Mouse (Mus musculus): Measurements from ENCODE around the gene 2310061N02Rik. TPM values are rescaled to one million over a fixed set of nuclear protein-coding genes. Genes with fewer than 3 reads are reported as not detected.

The 2310061N02Rik gene
- polyA plus RNA-seq, 1 experiment from 2014 or later = not detected

- Histone ChIP-seq H3K36me3 (replicated peaks; ENCODE audit: insufficient read depth, low read length) (no peaks in the 10 kb centered on the region), H3K9ac (replicated peaks) (no peak overlapping the region), H3K4me2 (ENCODE audit: low read depth, low read length) (no peak overlapping the region), H3K4me3 (ENCODE audit: low read depth, low read length) (no peak overlapping the region), H3K9me3 (ENCODE audit: low read length) (no peaks in the 10 kb centered on the region), H3K27ac (ENCODE audit: low read depth) (no peak overlapping the region), H3K4me1 (ENCODE audit: insufficient read depth) (no peaks in the 10 kb centered on the region), H3K27me3 (ENCODE audit: insufficient read depth, low read length) (no peaks in the 10 kb centered on the region)
- no peak for TF ChIP-seq CTCF (IDR thresholded peaks at IDR 0.05; ENCODE audit: low read depth)
- TF ChIP-seq EP300 (IDR thresholded peaks at IDR 0.05; ENCODE audit: low read depth) = no peak
- DNase-seq (no peak), ATAC-seq (no peak)
- WGBS (ENCODE audit: insufficient replicate concordance) = 29% methylated on average over 1 of the region's 1 CpGs
Observed at GRCm38 (mm10) chr16:88720031-88720430, 12.3 kb upstream of the 2310061N02Rik start.

DNA sequence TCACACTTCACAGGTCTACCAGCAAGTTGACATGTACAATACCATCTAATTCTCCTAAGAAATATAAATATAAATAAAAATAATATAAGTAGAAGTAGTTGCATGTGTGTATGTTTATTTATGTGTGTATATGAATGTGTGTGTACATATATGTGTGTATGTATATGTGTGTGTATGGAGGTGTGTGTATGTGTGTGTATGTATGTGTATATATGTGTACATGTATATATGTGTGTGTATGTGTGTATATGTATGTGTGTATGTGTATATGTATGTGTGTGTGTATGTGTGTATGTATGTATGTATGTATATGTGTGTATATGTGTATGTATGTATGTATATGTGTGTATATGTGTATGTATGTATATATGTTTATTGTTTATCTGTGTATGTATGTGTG is 8.8 kb upstream of the 2310061N02Rik start:
- Histone ChIP-seq H3K27ac (ENCODE audit: low read depth) (no peak overlapping the region), H3K27me3 (ENCODE audit: insufficient read depth, low read length) (no peaks in the 10 kb centered on the region), H3K36me3 (replicated peaks; ENCODE audit: insufficient read depth, low read length) (no peaks in the 10 kb centered on the region), H3K4me1 (ENCODE audit: insufficient read depth) (no peaks in the 10 kb centered on the region), H3K4me3 (ENCODE audit: low read depth, low read length) (no peak overlapping the region), H3K9me3 (ENCODE audit: low read length) (no peaks in the 10 kb centered on the region), H3K9ac (replicated peaks) (no peak overlapping the region), H3K4me2 (ENCODE audit: low read depth, low read length) (no peak overlapping the region)
- no peak for ATAC-seq
- no peak for DNase-seq
- no peak for TF ChIP-seq CTCF (IDR thresholded peaks at IDR 0.05; ENCODE audit: low read depth)
- TF ChIP-seq EP300 (IDR thresholded peaks at IDR 0.05; ENCODE audit: low read depth) = no peak

- Histone ChIP-seq H3K4me3 (ENCODE audit: low read depth, low read length) (no peak overlapping the region), H3K27me3 (ENCODE audit: insufficient read depth, low read length) (no peaks in the 10 kb centered on the region), H3K36me3 (replicated peaks; ENCODE audit: insufficient read depth, low read length) (no peaks in the 10 kb centered on the region), H3K9me3 (ENCODE audit: low read length) (no peaks in the 10 kb centered on the region), H3K4me2 (ENCODE audit: low read depth, low read length) (no peak overlapping the region), H3K9ac (replicated peaks) (no peak overlapping the region), H3K4me1 (ENCODE audit: insufficient read depth) (no peaks in the 10 kb centered on the region), H3K27ac (ENCODE audit: low read depth) (no peak overlapping the region)
- no peak for DNase-seq
- WGBS (ENCODE audit: insufficient replicate concordance) = 68% methylated on average over 6 of the region's 6 CpGs
- TF ChIP-seq EP300 (IDR thresholded peaks at IDR 0.05; ENCODE audit: low read depth) (no peak), CTCF (IDR thresholded peaks at IDR 0.05; ENCODE audit: low read depth) (peak; percentile 64)
- peak; percentile 70 for ATAC-seq
Observed at GRCm38 (mm10) chr16:88711245-88711644, 3.5 kb upstream of the 2310061N02Rik start.

- no peaks in the 10 kb centered on the region for H3K27me3 ChIP-seq (ENCODE audit: insufficient read depth, low read length)
- H3K9ac ChIP-seq (replicated peaks) = no peak overlapping the region
- ATAC-seq (peak; percentile 93), DNase-seq (peak; percentile 33)
- no peak overlapping the region for H3K4me3 ChIP-seq (ENCODE audit: low read depth, low read length)
- H3K4me1 ChIP-seq (ENCODE audit: insufficient read depth) = no peaks in the 10 kb centered on the region
- no peaks in the 10 kb centered on the region for H3K9me3 ChIP-seq (ENCODE audit: low read length)
- H3K27ac ChIP-seq (ENCODE audit: low read depth) = no peak overlapping the region
- no peaks in the 10 kb centered on the region for H3K36me3 ChIP-seq (replicated peaks; ENCODE audit: insufficient read depth, low read length)
- 46% methylated on average over 4 of the region's 4 CpGs for WGBS (ENCODE audit: insufficient replicate concordance)
- H3K4me2 ChIP-seq (ENCODE audit: low read depth, low read length) = no peak overlapping the region
- TF ChIP-seq EP300 (IDR thresholded peaks at IDR 0.05; ENCODE audit: low read depth) = no peak
- TF ChIP-seq CTCF (IDR thresholded peaks at IDR 0.05; ENCODE audit: low read depth) = peak; percentile 21; the same call in 1 of the 2 replicates
Observed at GRCm38 (mm10) chr16:88710757-88711156, 3.0 kb upstream of the 2310061N02Rik start.

- TF ChIP-seq EP300 (IDR thresholded peaks at IDR 0.05; ENCODE audit: low read depth) (no peak), CTCF (IDR thresholded peaks at IDR 0.05; ENCODE audit: low read depth) (no peak)
- Histone ChIP-seq H3K9me3 (ENCODE audit: low read length) (no peaks in the 10 kb centered on the region), H3K27me3 (ENCODE audit: insufficient read depth, low read length) (no peaks in the 10 kb centered on the region), H3K4me3 (ENCODE audit: low read depth, low read length) (no peak overlapping the region), H3K4me2 (ENCODE audit: low read depth, low read length) (no peak overlapping the region), H3K27ac (ENCODE audit: low read depth) (peak overlapping the region; percentile 7; the same call in 1 of the 2 replicates), H3K36me3 (replicated peaks; ENCODE audit: insufficient read depth, low read length) (no peaks in the 10 kb centered on the region), H3K4me1 (ENCODE audit: insufficient read depth) (no peaks in the 10 kb centered on the region), H3K9ac (replicated peaks) (no peak overlapping the region)
- DNase-seq (peak; percentile 46), ATAC-seq (peak; percentile 78)
- WGBS (ENCODE audit: insufficient replicate concordance) = 46% methylated on average over 4 of the region's 4 CpGs
Observed at GRCm38 (mm10) chr16:88701072-88701864, 6.5 kb downstream of the 2310061N02Rik start.

DNA sequence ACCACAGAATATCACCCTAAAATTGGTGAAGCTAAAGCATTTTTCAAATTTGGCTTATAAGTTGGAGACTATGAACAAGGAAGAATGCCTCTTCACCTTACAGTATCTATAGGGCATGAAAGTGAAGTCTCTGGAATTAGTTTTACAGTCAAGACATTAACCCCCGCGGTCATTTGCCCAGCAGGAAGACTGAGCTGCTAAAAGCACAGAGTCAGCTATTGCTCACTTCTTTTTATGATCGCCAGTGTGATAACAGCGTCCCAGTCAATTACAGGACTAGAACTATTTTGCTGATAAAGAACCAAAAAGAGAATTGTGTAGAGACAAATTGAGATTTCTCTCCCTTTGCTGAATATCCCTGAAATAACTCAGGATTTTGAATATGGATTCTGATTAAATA is 11.5 kb downstream of the 2310061N02Rik start:
- no peaks in the 10 kb centered on the region for H3K27me3 ChIP-seq (ENCODE audit: insufficient read depth, low read length)

More for the DNA sequence above, 11.5 kb downstream of the 2310061N02Rik start:
- Histone ChIP-seq H3K36me3 (replicated peaks; ENCODE audit: insufficient read depth, low read length) (no peaks in the 10 kb centered on the region), H3K27ac (ENCODE audit: low read depth) (no peak overlapping the region), H3K9ac (replicated peaks) (no peak overlapping the region), H3K9me3 (ENCODE audit: low read length) (no peaks in the 10 kb centered on the region), H3K4me1 (ENCODE audit: insufficient read depth) (no peaks in the 10 kb centered on the region), H3K4me3 (ENCODE audit: low read depth, low read length) (no peak overlapping the region), H3K4me2 (ENCODE audit: low read depth, low read length) (no peak overlapping the region)
- ATAC-seq (no peak), DNase-seq (no peak)
- TF ChIP-seq EP300 (IDR thresholded peaks at IDR 0.05; ENCODE audit: low read depth) (no peak), CTCF (IDR thresholded peaks at IDR 0.05; ENCODE audit: low read depth) (no peak)
- WGBS (ENCODE audit: insufficient replicate concordance) = 74% methylated on average over 4 of the region's 4 CpGs
